Mouse (Mus musculus) mouse embryonic stem cell (cell line): Measurements from ENCODE around the gene Rnpep.

Experiments
- in situ Hi-C, 2 experiments: fragments of 300-500 bp; cut with MboI; formaldehyde crosslinking; loops; 1 replicate in 1 of 2; 3 replicates in 1 of 2; pipeline ENCODE4 v1.14.3; 2019 to 2020; ENCODE audit warnings: low sequenced_read_pairs in 2 of 2, low pct_unique_long_range_greater_than_20kb in 1 of 2, mixed read lengths in 1 of 2; ENCODE audit not compliant: unreplicated experiment in 1 of 2

Gene Rnpep

GRCm38 (mm10) chr1:135283826-135284291, at the start of gene Rnpep:
Rnpep (minus strand) TSS chr1:135284084.
- in situ Hi-C loops, result no loop called here

DNA sequence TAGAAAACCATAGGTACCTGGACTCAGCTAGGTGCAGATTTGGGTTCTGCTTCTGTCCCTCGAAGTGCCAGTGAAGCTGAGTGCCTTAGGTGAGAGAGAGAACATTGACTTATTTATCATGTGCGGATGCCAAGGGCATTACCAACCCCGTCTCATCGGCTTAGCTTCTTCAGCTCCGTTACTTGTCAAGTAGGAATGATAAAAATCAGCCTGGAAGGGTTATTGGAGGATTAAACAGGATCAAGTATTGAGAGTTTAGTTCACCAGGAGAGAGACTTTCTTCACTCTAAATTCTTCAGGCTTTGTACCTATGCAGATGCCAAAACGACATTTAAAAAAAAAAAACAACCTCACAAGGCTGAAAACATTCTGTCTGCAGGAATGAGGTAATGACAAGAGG, 46.7 kb upstream of the Rnpep start:
- in situ Hi-C loops, result no loop called here

GRCm38 (mm10) chr1:135328368-135328767, 44.5 kb upstream of the Rnpep start:
- in situ Hi-C loops, result no loop called here

DNA sequence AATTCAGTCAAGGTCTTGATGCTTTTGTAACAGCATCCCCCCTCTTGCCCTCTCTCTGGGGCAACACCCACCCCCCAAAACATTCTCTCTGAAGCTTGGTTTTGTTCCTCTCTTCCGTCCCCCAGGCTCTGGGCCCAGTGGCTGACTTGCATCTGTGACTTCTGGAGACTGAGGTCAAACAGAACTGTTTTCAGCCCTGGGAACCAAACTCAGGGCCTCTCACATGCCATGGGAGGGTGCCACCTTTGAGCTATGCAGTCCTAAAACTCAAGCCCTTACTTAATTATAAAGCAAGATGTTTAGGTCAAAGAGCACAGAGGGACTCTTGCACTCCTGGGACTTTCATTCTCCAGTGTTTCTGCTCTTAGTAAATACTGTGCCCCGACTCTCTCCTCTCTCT, 42.0 kb upstream of the Rnpep start:
- in situ Hi-C loops, result no loop called here

- in situ Hi-C loops, result no loop called here
These were observed 40.7 kb upstream of the Rnpep start, which contains the start of gene Lmod1 for GRCm38 (mm10) chr1:135324571-135324970. Lmod1 (plus strand) TSS chr1:135324807.

GRCm38 (mm10) chr1:135323367-135323901, 39.5 kb upstream of the Rnpep start:
- in situ Hi-C loops, result no loop called here

DNA sequence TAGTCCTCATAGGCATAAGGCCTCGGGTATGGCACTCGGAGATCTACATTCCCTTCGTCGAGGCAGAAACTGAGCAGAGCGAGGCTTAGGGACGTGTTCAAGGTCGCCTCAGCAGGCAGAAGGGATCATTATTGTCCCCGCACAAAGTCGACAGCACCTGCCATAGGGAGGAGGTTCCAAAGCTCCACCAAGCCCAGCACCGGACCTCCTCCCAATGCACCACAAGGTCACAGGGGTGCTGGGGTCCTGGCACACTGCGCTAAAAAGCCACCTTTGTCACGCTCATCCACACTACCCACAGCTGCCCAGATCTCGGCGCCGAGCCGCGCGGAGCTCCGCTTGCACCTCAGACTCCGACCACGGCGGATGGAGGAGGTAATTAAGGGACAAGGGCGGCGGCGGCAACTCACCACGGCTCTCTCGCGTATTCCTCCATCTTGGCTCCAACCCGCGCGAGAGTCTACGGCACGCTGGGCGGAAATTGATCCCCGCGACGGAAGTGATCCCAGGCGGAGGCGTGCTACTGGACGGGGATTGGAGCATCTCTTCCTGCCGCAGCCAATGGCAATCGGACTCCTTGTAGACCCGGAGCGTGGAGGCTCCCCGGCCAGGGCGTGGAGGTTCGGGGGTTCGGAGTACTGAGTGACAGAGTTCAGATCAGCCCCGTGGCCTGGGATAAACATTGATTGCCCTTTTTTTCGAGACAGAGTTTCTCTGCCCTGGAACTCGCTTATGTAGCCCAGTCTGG, 29.6 kb upstream of the Rnpep start, which contains the start of gene Timm17a:
Gene Timm17a, minus strand, starts transcription at position 495 of the 748 bp plus-strand sequence.
- in situ Hi-C loops, result no loop called here

DNA sequence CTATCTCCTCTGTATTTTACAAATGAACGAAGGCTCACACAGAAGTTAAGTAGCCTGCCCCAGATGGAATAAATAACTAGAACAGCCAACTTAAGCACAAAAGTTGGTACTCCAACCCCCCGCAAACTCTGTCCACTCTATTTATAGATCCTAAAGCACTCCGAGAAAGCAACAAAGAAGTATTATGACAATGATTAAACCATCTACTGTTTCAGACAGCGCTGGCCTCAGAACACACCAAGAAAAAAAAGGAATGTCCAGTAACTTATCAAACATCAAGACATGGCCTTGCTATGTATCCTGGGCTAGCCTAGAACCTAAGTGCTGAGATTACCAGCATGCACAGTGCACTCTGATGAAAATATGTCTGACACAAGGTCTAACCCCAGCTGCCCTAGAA, 28.3 kb upstream of the Rnpep start:
- in situ Hi-C loops, result no loop called here

GRCm38 (mm10) chr1:135311356-135311755, 27.5 kb upstream of the Rnpep start:
- in situ Hi-C loops, result no loop called here

- in situ Hi-C loops, result no loop called here
These were observed 7.0 kb upstream of the Rnpep start for GRCm38 (mm10) chr1:135290908-135291307.

DNA sequence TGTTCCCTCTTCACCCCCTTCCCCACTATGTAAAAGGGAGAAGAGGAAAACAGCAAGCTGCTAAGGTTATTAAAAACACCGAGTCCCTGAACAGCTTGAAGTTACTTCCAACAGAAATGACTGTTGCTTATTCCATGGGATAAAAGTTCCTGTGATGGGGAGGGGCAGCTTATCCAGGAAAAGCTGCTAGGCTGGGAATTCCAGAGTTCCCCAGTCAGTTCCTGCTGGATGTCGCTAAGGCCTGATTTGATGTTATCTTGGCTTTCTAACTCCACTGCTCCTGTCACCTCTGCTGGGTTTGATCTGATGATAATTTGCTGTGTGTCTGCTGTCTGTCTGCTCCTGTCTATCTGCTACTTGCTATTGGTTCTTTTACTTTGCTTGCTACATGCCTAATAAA, 2.4 kb upstream of the Rnpep start:
- in situ Hi-C loops, result no loop called here

GRCm38 (mm10) chr1:135283287-135283825, 528 bp downstream of the Rnpep start:
- in situ Hi-C loops, result no loop called here

DNA sequence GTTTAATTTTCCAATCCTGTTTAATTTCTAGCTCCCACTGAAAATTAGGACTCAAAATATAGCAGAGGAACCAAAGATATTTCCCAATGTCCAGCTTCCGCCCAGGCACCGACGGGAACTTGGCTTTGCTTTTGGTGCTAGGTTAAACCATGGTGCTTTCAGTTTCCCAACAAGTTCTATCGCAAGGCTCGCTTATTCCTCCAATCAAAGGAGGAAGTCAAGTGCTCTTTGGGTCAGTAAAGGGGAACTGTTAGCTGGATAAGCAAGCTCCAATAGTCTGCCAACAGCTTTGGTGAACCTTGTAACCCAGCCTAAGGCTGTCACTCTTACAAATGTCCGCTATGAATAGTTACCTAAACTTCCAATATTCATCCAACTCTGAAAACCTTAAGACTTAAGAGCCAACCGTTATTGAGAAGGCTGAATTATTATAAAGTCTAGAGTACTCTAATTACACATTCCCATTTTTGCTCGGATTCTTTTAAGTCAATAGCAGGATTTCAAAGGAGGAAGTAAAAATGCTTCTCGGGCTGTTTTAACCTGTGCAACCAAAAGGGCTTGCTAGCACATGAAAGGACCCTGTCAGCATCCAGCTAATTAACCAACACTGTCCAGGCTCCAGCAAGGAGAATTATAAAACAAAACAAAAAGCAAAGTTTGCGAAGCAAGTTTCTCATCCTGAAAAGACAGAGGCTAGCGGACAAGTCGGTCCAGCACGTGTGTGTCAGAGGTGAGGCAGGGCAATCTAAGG, 1.2 kb downstream of the Rnpep start:
- in situ Hi-C loops, result no loop called here

- in situ Hi-C loops, result no loop called here
These were observed 2.0 kb downstream of the Rnpep start for GRCm38 (mm10) chr1:135281841-135282240.

DNA sequence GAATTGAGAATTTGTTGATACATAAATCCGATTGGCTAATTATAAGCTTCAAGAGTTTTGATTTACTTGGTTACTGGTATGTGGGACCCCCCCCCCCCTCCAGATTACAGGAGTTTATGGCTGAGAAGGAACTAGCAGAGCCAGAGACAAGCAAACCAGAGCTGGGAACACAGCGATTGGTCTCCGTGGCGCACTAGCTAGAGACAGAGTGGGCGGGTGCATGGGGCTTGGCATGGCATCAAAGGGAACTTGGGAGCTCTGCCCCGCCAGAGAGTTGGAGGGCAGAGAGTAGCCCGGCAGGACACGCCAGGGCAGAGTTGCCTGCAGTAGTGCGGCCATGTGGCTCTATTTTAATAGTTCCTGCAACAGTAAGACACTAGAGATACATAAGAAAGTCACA, 3.2 kb downstream of the Rnpep start:
- in situ Hi-C loops, result no loop called here

DNA sequence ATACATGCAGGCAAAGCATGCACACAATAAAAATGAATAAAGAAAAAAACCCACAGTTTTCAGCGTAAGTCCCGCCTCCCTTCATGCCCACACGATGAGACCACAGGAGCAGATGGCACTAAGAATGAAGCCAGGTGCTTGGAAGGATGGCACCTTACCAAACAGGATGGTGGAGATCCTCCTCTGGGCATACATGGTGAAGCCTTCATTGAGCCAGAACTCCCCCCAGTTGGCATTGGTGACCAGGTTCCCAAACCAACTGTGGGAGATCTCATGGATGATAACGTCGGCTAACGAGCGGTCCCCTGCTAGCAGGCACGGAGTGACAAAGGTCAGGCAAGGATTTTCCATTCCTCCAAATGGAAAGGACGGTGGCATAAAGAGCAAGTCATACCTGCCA, 12.5 kb downstream of the Rnpep start:
- in situ Hi-C loops, result loop anchor here in 1 of 2 experiments (10.0 kb wide), 1 partner anchor 93 kb away; no protein-coding TSS in a partner anchor

- in situ Hi-C loops, result no loop called here
These were observed 16.0 kb downstream of the Rnpep start for GRCm38 (mm10) chr1:135267663-135268446.

GRCm38 (mm10) chr1:135265834-135266233, 18.1 kb downstream of the Rnpep start:
- in situ Hi-C loops, result no loop called here
